8 mouse cellular contexts compared by ENCODE assay signal in the genomic region with DNA sequence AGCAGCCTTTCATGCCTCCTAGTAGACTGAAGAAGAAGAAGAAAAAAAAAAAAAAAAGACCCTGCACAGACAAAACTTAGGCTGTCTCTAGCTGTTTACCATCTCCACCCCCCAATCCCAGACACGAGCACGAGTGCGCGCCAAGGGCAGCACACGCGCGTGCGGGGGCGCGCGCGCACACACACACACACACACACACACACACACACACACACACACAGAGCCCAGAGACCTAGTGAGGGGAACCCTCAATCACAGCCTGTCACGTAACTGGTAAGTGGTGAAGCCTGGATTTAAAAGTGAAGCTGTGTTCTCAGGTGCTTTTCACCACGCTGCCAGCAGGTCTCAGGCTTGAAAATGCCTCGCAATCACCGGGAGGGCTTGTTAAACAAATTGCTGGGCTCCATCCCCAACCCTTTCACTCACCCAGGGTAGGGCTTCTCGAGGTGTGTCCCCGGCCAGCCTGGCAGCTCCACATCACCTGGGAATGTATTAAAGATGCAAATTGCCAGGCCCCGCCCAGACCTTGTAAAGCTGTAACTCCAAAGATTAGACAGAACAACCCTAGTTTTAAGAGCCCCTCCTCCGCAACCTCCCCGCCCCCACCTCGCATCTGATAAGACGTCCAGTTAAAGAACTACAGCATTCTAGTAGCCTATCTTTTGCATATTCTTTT. TPM values are rescaled to one million over a fixed set of nuclear protein-coding genes. Genes with fewer than 3 reads are reported as not detected.
DNase-seq lines count a peak whose midpoint lies in the region; ATAC-seq and TF ChIP-seq lines count a peak whose summit lies in the region.

No protein-coding gene starts in this region.

- H3K9ac ChIP-seq in forebrain, embryonic 11.5 days (ENCODE audit: low read length) = no peak overlapping the region; the same call in 1 of the 2 replicates
- H3K9ac ChIP-seq in lung, embryonic 16.5 days (ENCODE audit: low read length) = peak overlapping the region; percentile 61

- H3K4me2 ChIP-seq in forebrain, embryonic 11.5 days (ENCODE audit: low read depth, low read length, severe bottlenecking) = peak overlapping the region; percentile 45
- peak overlapping the region; percentile 68 for H3K4me2 ChIP-seq in lung, embryonic 16.5 days (ENCODE audit: low read depth, low read length)

- 0 out of 2 replicates have a peak, but pooled peaks have one; percentile 7 for TF ChIP-seq CTCF in layer of hippocampus, adult 2 months (conservative IDR thresholded peaks at IDR 0.05)

- DNase-seq in layer of hippocampus, adult 2 months (ENCODE audit: low spot score in 2 of 2) = peak in 1 of 2 experiments; percentile 2
- DNase-seq in layer of hippocampus, postnatal 36 days = no peak
- DNase-seq in c-Kit-negative CD71-positive TER-119-positive erythroid progenitor cells, embryonic 14.5 days (ENCODE audit: low read depth, low spot score) = peak; percentile 68
- peak; percentile 68 for DNase-seq in forebrain, embryonic 11.5 days (ENCODE audit: low spot score)
- DNase-seq in kidney, adult 18-20 months = peak; percentile 53
- DNase-seq in ovary, postnatal 10 days (ENCODE audit: low spot score) = peak; percentile 11

- ATAC-seq in forebrain, embryonic 11.5 days (replicated peaks; ENCODE audit: low FRiP score) = no peak
- ATAC-seq in lung, embryonic 16.5 days (ENCODE audit: low read depth) = no peak
- no peak for ATAC-seq in activated CD4-positive, CD25-positive, alpha-beta regulatory T cell, adult 4 months

- peaks cover 8% of the 10 kb centered on the region; the same call in 1 of the 2 replicates for H3K4me1 ChIP-seq in forebrain, embryonic 11.5 days (replicated peaks; ENCODE audit: control insufficient read depth, insufficient read depth, low read length)
- H3K4me1 ChIP-seq in lung, embryonic 16.5 days (replicated peaks; ENCODE audit: control insufficient read depth, insufficient read depth, low read length) = peaks cover 35% of the 10 kb centered on the region

- H3K36me3 ChIP-seq in forebrain, embryonic 11.5 days (ENCODE audit: control insufficient read depth, insufficient read depth, low read length) = no peaks in the 10 kb centered on the region
- H3K36me3 ChIP-seq in lung, embryonic 16.5 days (ENCODE audit: control insufficient read depth, insufficient read depth, low read length) = no peaks in the 10 kb centered on the region

- 1% methylated on average over 23 of the region's 23 CpGs for WGBS in forebrain, embryonic 11.5 days
- WGBS in lung, embryonic 16.5 days = 2% methylated on average over 22 of the region's 23 CpGs

- peak overlapping the region; percentile 52 for H3K4me3 ChIP-seq in layer of hippocampus, adult 2 months
- H3K4me3 ChIP-seq in forebrain, embryonic 11.5 days (ENCODE audit: low read depth, low read length) = peak overlapping the region; percentile 22
- H3K4me3 ChIP-seq in lung, embryonic 16.5 days (ENCODE audit: low read length) = peak overlapping the region; percentile 40

- H3K9me3 ChIP-seq in forebrain, embryonic 11.5 days (ENCODE audit: control insufficient read depth, low read length) = no peaks in the 10 kb centered on the region
- H3K9me3 ChIP-seq in lung, embryonic 16.5 days (ENCODE audit: control insufficient read depth, low read length) = no peaks in the 10 kb centered on the region

- H3K27me3 ChIP-seq in forebrain, embryonic 11.5 days (ENCODE audit: control insufficient read depth, insufficient read depth, low read length) = peaks cover 5% of the 10 kb centered on the region; the same call in 1 of the 2 replicates
- H3K27me3 ChIP-seq in lung, embryonic 16.5 days (ENCODE audit: control insufficient read depth, insufficient read depth, low read depth, low read length) = no peaks in the 10 kb centered on the region

- H3K27ac ChIP-seq in layer of hippocampus, adult 2 months = no peak overlapping the region
- H3K27ac ChIP-seq in forebrain, embryonic 11.5 days (ENCODE audit: low read depth, low read length) = no peak overlapping the region
- H3K27ac ChIP-seq in lung, embryonic 16.5 days (ENCODE audit: low read length) = peak overlapping the region; percentile 57; the same call in 1 of the 2 replicates

RNA-seq across cellular contexts. Expression of gene Frs2, which starts 1.7 kb away (rescaled TPM):
- 10 to 100 TPM; 36.3 to 37.5 TPM for total RNA-seq in layer of hippocampus, adult 2 months (2021)
- total RNA-seq in layer of hippocampus, postnatal 36 days (2021) = 10 to 100 TPM; 35.5 to 37.6 TPM
- polyA plus RNA-seq in forebrain, embryonic 11.5 days (2014; fragmentation: Nextera tagmentation; extraction: Ambion mirVana) = 29.4 and 31.9 TPM in 2 replicates
- polyA plus RNA-seq in lung, embryonic 16.5 days (2015; fragmentation: Nextera tagmentation; extraction: Ambion mirVana) = 19.4 and 20.8 TPM in 2 replicates
- polyA plus RNA-seq in activated CD4-positive, CD25-positive, alpha-beta regulatory T cell, adult 4 months (2017; shearing (Covaris generic)) = 10 to 100 TPM in 1 of 2 experiments, 1 to 10 TPM in 1; 9.9 to 10.1 TPM

Comparison
In these comparisons a context has a peak if more than half of its experiments do, and no peak if none do; other contexts are left out.
1. DNase-seq: peak in c-Kit-negative CD71-positive TER-119-positive erythroid progenitor cells, embryonic 14.5 days (single experiment), forebrain, embryonic 11.5 days (single experiment), kidney, adult 18-20 months (single experiment) and ovary, postnatal 10 days (single experiment); none in layer of hippocampus, postnatal 36 days (0 of 2).
2. Peak in every context shown above with its lines, with median percentiles within 50 percentile points of each other: H3K4me3 ChIP-seq.